Mouse (Mus musculus): Measurements from ENCODE around the gene Spag17.

Gene Spag17

DNA sequence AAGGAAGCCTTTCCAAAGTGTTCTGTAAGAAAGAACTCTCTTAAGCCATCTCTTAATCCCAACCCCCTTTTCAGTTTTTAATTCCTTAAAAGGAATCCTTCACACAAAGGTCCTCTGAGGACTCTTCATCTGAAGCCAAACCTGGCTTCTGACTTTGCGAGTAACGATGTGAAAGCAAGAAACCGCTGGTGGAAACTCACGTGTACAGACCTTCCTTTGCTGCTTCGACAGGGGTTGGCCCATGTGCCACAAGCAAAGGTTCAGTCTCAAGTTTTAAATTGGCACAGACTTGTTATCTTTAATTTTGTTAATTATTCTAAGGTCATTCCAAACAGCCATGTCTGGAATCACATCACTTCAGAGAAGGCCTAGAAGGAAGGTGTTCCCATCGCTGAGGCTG lies 79.1 kb downstream of the Spag17 start:
- DNase-seq (ENCODE audit: low spot score in 2 of 2), result no peak

- no peak for DNase-seq (ENCODE audit: low spot score in 2 of 2)
Observed at GRCm38 (mm10) chr3:99965863-99966262, 80.7 kb downstream of the Spag17 start.

DNA sequence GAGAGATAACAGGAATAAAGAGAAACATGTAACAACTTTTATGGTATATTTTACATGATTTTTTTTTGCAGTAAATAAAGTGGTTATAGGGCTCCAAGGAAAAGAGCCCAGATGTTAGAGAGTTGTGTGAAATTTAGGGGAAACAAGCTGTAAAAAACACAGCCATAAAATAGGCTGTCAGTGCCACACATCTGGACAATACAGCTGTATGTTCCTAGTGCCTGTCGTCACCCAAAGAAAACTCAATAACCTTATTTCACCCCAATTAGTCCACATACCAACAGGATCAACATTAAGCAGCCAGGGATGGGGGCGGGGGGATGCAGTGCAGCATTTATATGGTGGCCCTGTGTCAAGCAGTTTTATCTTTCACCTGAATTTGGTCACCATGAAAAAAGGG lies 81.1 kb downstream of the Spag17 start:
- no peak for DNase-seq (ENCODE audit: low spot score in 2 of 2)

DNA sequence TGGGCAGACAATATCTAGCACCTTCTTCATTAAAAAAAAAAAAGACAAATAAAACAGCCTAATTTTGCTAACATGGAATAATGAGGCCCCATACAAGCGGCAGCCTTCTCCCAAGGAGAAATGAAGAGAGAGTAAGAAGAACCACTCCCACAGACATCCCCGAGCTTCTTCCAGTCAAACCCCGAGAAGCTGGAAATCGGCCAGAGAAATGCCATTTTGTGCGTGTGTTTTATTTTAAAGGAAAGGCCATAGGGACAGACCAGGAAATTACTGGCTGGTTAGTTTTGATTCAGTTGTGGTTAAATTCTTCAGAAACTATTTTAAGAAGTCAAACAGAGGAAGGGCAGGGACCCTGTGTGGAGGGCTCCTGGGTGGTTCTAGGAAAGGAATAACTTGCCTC lies 85.6 kb downstream of the Spag17 start:
- no peak for DNase-seq (ENCODE audit: low spot score in 2 of 2)

DNA sequence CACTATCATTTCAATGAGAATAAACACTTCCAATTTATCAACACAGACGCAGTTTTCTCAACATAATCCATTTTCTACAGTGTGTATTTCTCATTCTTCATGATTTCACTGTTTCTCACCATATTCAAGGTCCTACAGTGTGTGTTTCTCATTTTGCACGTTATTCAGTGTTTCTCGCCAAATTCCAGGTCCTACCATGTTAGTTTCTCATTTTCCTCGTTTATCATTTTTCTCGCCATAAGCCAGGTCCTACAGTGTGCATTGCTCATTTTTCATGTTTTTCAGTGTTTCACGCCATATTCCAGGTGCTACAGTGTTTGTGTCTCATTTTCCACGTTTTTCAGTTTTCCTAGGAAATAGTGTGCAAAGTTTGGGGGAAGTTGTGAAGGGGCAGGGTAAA lies 95.8 kb downstream of the Spag17 start:
- DNase-seq (ENCODE audit: low spot score in 2 of 2), result no peak

DNA sequence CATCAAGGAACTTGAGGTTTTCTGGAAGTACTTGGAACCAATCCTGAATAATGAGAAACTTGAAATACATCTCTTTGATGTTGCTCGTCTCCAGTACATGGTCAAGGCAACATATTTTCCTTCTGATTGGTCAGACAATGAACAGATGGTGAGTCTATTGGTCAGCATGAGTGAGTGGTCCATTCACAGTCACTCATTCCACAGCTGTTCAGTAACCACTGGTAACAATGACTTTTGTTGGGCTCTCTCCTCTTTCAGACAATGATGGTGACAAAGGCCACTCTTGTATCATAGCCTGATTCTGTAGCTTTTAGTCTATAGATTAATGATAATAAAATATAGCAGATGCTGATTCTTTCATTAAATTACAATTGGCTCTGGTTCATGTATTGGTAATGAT lies 119.5 kb downstream of the Spag17 start:
- DNase-seq (ENCODE audit: low spot score in 2 of 2), result no peak

- no peak for DNase-seq (ENCODE audit: low spot score in 2 of 2)
Observed at GRCm38 (mm10) chr3:100009807-100010206, 124.6 kb downstream of the Spag17 start.

- DNase-seq (ENCODE audit: low spot score in 2 of 2), result no peak
Observed at GRCm38 (mm10) chr3:100014110-100014509, 128.9 kb downstream of the Spag17 start.

DNA sequence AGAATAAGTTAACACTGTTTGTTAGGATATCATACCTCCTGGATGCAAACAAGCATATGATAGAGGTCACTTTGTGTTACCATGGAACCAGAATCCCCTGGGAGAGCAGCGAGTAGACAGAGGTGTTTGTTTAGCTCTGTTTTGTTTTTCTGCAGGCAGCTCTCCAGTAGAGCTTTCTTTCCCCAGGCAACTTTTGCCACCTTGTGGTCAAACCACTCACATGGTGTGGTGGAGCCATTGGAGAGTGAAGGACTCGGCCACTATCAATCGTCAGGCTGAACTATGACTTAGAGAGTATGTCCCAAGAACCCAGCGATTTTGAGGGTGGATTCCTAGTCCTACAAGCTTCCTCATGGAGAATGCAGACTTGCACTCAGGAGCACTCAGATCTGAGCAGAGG lies 146.1 kb downstream of the Spag17 start:
- no peak for DNase-seq (ENCODE audit: low spot score in 2 of 2)

GRCm38 (mm10) chr3:100032969-100033368 lies 147.8 kb downstream of the Spag17 start:
- no peak for DNase-seq (ENCODE audit: low spot score in 2 of 2)

DNA sequence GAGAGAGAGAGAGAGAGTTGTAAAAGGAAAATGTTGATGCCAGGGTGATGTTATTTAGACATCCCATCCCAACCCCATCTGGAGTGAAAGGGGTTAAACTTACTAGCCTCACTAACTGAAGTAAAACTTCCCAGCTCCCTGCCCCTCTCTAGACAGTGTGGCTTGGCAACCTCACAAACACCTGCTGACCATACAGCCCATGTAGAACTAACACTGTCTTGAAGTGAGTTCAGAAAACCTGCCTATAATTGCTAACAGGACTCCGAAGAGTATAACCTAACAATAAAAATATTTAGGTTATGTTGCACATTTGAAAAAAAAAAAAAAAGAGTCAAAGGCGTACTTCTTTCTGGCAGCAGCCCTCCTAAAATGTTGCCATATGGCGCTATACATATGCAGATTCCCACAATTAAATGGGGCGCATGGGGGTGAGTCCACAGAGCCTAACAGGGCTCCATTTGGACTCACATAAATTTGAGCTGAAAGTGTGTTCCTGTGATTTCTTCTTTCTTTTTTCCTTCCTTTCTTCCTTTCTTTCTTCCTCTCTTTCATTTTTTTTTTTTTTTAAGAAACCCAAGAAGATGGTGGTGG lies 149.3 kb downstream of the Spag17 start:
- no peak for DNase-seq (ENCODE audit: low spot score in 2 of 2)

- no peak for DNase-seq (ENCODE audit: low spot score in 2 of 2)
Observed at GRCm38 (mm10) chr3:100035097-100035496, 149.9 kb downstream of the Spag17 start.

- no peak for DNase-seq (ENCODE audit: low spot score in 2 of 2)
Observed at GRCm38 (mm10) chr3:100036846-100037245, 151.6 kb downstream of the Spag17 start.

DNA sequence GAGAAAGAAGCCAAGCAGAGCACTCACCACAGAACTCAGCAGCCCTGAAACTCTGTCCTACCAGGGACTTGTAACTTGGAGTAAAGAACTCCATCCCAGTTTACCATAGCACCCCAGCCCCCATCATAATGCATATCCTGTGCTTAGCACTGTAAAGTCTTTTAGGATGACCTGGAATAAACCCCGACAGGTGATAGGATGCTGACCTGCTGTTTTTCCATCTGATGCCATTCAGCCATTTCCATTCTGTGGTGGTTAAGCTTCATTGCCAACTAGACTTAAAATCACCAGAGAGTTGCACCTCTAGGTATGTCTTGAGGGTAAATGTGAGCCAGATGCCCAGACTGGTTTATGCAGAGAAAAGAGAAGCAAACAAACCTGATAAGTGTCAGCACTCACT lies 189.2 kb downstream of the Spag17 start:
- DNase-seq (ENCODE audit: low spot score in 2 of 2), result no peak

- no peak for DNase-seq (ENCODE audit: low spot score in 2 of 2)
Observed at GRCm38 (mm10) chr3:100102386-100103092, 217.3 kb downstream of the Spag17 start.

DNA sequence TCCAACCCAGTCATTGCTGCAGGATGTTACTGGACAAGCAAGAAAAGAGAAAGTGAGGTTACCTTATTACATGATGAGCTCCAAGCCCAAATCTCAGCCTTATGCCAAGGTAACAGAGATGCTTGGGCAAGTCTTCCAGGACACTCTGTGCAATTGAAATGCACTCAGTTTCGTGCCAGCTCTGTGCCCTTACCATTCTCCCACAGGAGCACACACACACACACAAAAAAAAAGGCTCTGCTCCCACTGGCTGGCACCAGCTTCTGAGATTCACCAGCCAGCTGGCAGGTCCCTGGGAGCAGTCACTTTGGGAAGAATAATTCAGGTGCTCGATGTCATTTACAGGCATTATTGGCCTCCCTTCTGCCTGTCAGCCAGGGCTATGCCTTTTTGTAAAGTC lies 221.5 kb downstream of the Spag17 start:
- no peak for DNase-seq (ENCODE audit: low spot score in 2 of 2)

DNA sequence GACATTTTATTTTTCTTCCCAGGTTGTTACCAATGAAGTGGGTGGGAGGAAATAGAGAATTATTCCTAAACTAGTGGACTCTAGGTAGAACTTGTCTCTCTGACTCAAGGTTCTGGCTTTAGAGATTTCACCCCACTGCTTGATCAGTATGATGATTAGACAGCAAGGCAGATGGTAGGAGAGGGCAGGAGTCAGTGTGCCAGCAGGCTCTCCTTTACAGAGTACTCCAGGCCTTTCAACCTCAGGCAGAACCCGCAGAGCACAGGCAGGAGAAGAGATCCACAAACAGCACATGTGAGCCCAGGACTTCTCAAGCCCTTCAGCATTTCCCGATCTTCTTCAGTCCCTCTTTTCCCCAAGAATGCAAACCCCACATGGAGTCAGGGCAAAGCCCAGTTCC lies 233.5 kb downstream of the Spag17 start:
- no peak for DNase-seq (ENCODE audit: low spot score in 2 of 2)

- no peak for DNase-seq (ENCODE audit: low spot score in 2 of 2)
Observed at GRCm38 (mm10) chr3:100121961-100122360, 236.8 kb downstream of the Spag17 start.

- DNase-seq (ENCODE audit: low spot score in 2 of 2), result no peak
Observed at GRCm38 (mm10) chr3:100122445-100122844, 237.2 kb downstream of the Spag17 start.

DNA sequence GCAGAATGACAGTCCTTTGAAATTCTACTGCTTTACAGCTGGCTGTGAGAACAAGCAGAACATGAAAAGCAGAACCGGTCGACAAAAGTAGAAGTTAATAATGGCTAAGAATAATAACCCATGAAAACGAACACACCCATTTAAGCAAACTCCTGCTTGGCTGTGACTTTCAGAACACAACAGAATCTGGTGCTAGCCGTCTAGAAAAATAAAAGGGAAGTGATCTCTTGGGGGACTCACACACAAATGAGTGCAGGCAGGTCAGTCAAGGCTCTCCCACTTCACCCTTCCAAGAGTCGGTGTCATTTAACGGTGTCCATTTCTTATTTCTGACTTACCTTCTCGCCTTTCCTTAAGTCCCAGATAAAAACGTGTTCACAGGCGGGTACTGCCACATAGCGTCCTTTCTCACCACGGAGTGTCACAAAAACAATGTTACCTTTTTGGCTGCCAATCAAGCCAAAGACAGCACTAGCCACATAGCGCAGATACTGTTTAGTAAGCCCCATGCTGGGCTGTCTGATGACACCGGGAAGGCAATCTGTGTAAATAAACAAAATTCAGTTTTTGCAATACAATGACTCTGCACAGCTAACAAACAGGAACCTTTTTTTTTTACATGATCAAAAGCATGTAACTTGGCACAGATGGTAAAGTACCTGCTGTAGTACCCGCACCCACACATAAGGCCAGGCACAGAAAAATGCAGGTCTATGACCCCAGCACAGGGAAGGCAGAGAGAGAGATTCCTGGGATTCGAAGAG lies 275.7 kb downstream of the Spag17 start:
- DNase-seq (ENCODE audit: low spot score in 2 of 2), result no peak

DNA sequence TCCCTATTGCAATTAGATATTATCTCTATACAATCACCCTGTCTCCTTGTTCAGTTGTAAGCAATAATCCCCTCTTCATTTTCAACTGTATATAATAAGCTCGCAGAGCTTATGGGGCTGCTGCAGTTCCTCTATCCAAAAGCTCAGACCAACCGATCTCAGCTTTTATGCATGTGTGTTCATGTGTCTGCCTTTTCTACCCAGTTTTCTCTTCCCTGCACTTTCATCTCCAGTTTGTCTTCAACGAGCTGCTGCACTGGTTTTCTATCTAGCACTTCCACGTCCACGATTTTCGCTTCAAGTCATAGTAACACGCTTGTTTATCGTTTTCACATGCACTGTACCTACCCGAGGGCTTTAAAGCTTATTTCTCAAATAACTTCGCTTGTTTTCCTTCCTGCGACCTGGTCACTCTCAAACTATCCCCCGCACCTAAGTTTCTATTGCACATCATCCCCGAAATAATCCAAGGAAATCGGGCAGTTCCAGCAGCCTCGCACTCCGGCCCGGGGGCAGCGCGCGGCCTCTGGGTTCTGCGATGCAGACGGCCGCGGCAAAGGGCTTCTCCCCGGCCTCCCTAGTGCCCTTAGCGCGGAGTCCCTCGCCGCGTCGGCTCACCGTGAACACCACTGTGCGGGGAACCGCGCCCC lies 276.6 kb downstream of the Spag17 start:
- DNase-seq (ENCODE audit: low spot score in 2 of 2), result no peak

- DNase-seq (ENCODE audit: low spot score in 2 of 2), result peak; percentile 89 to 93
Observed at GRCm38 (mm10) chr3:100162315-100163105, 277.3 kb downstream of the Spag17 start, which contains the start of the genes Gdap2 and Wdr3. Gdap2 (plus strand) TSS chr3:100162381. Wdr3 (minus strand) TSS chr3:100162407.
